Mouse (Mus musculus) thymus, postnatal 10 days (tissue): Measurements from ENCODE around the gene Ccdc12.

Experiments
- DNase-seq, 2 experiments: peaks; one replicate each; pipeline ENCODE4 v3.0.0; 2021; ENCODE audit warnings: low spot score in 2 of 2

Gene Ccdc12

DNA sequence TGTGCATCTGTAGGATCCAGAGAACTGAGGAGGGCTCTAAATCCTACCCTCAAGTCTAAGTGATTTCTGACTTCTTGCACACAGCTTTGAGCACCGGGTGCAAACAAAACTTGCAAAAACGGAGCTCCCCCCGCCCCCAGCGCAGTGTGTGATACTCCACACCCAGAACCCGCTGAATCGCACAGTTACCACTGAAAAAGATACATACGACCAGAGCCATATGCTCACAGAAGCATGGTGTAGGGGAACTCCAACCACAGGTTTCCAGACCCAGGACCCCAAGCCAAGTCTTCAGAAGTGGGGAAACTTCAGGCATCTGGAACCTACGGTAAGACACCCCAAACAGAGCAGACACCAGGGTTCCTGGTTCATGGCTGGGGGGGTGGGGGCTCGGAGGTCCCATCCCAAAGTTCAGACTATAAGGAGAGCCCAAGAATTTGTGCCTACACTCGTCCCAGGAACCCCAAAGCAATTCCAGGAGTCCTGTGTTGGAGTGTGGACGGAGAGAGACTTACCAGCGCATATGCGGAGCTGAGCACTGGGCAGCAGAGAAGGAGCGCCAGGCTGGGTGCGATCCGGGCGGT is 85.5 kb downstream of the Ccdc12 start, which contains the start of gene Myl3:
Gene Myl3, plus strand, starts transcription at position 151 of the 584 bp plus-strand sequence.
- no peak for DNase-seq

DNA sequence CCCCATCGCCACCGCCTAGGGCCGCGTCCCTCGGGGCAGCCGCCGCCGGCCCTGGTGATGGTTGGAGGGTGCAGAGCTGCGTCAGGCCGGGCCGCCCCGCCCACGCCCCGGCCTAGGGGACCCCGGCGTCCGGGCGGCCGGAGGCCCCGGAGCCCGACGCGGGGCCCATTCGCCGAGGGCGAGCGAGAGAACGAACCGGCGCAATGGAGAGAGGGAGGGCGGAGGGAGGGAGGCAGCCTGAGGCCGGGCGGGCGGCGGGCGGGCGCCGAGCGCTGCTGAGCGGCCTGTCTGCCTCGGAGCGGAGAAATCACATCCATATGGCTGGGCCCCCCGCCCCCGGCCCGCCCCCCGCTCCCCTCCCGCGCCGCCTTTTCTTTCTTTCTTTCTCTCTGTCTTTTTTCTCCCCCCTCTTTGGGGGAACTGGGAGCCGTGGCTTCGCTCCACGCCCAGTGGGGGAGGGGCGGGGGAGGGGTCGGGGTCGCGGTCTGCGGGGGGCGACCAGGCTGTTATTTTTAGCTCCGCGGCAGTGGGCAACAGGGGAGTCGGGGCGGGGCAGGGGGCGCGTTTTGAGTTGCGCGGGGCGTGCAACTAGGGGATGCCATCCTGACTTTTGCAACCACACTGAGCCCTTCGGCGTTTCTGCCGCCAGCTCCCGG is 86.1 kb downstream of the Ccdc12 start:
- DNase-seq = no peak

DNA sequence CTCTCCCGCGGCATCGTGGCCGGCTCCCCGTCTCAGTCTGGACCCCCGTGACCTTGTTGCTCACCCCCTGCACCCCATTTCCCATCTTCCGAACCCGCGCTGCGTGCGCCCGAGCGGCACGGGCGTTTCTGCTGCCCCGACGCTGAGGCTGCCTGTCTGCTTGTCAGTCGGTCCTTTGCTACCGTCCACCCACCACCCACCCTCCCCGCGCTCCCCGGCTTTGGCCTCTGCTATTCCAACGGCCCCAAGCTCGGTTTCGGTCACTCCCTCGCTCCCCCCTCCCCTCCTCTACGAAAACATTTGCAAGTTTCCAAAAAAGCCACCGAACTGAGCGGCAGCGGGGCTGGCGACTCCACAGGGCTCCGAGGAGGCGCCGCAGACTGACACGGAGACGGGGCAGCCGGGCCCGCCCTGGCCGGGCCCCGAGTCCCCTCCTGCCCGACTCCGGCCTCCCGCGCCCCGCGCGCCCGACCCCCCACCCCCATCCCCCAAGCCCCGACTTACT is 86.7 kb downstream of the Ccdc12 start:
- DNase-seq = no peak

DNA sequence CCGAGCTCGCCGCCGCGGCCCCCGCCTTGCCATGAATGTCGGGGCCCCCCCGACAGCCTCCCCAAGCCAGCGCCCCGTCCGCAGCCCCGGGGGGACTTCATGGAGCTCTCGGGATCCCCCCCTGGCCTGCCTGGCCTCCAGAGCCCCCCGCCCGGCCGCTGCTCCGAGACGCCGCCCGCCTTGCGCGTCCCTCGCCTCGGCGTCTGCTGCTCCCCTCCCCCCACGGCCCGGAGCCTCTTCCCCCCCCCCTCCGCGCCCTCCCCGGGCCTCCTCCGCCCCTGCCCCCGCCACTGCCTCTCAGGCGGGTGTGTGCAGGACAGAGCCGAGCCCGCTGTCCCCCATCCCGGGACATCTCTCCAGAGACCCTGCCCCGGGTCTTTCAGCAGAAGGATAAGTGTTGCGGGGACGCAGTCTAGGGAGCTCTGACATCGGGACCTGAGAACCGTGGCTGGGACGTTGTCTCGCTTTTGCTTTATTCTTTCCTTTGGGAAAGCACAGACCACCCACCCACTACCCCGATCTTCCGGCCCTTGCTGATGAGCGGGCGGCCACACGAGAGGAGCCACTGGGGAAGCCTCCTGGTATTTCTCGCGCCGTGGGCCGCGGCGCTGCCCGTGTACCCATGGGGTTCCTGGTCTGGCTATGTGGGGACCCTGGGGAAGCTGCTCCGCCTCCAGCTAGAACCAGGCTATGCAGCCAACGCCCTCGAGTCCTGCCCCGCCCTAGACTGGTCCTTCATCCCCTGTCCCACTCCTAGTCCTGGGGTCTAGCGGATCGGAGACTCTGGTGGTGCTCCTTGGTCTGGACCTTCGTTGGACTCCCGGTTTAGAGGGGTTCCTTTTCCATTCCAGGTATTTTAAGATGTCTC is 87.4 kb downstream of the Ccdc12 start:
- no peak for DNase-seq

DNA sequence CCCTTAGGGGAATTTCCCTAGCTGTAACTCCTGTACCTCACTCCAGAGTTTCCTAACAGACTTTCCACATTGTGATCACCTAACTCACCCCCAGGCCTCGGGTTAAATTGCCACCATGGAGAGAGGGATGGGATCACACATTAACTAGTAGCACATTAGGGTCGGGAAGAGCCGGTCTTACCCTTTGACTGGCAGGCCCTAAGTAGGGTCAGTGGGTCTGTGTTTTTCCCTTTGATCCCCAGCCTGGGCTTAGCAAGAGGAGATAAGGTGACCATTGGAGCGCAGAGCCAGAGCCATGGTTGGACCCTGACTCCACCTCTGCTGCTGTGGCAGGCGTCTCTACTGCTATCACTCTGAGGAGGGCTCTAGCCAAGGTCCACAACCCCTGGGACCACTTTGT is 89.4 kb downstream of the Ccdc12 start:
- DNase-seq = no peak

DNA sequence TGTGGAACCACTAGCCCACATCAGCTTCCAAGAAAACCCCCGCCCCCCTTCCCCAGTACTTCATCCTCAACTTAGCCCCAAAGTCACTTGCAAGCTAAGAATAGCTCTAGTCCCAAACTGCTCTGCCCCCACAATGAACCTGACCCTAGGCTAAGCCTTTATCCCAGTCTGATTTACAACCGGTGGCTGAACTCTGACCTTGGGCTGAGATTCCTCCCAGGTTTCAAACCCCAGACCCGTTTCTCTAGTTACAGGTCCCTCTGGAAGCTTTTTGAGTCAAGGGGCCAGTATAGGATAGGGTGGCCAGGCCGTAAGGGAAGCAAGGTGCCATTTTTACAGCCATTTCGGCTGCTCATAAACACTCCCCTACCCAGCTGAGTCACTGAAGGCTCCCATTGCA is 89.9 kb downstream of the Ccdc12 start:
- no peak for DNase-seq

DNA sequence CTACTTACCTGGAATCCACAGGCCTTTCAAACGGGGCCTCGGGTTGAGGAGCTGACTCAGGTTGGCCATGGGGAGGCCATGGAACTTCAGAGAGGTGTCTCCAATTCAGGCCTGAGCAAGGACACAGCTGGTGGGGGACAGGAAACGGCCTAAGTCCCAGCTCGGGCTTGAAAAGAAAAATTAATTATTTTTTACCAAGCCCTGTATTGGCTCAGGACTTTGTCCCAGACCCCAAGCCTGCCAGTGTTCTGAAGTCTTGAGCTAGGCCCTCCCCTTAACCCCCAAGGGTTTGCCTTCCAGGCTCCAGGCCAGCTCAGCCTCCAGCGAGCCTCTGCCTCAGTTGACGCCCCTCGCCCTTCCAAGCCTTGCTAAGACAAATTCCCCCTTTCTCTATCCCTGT is 90.7 kb downstream of the Ccdc12 start, which contains the start of gene Pth1r:
Gene Pth1r, minus strand, starts transcription at position 185 of the 400 bp plus-strand sequence.
- DNase-seq = no peak

DNA sequence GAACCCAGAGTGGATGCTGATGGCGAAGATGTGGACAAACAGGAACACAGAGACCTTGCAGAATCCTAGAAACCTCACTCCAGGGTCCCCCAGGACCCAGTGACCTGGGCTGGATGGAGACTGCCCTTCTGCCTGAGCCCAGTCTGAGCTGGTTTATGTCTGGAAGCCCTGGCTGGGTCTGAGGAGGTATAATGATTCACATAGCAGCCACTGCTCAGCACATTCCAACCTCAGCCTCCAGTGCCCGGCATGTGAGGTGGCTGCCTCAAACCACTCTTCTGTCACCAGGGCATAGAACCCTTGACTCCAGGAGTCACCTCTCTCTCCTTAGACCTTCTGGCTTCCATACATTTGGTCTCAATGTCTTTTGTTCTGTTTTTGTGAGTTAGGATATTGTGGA is 92.1 kb downstream of the Ccdc12 start:
- DNase-seq = no peak

DNA sequence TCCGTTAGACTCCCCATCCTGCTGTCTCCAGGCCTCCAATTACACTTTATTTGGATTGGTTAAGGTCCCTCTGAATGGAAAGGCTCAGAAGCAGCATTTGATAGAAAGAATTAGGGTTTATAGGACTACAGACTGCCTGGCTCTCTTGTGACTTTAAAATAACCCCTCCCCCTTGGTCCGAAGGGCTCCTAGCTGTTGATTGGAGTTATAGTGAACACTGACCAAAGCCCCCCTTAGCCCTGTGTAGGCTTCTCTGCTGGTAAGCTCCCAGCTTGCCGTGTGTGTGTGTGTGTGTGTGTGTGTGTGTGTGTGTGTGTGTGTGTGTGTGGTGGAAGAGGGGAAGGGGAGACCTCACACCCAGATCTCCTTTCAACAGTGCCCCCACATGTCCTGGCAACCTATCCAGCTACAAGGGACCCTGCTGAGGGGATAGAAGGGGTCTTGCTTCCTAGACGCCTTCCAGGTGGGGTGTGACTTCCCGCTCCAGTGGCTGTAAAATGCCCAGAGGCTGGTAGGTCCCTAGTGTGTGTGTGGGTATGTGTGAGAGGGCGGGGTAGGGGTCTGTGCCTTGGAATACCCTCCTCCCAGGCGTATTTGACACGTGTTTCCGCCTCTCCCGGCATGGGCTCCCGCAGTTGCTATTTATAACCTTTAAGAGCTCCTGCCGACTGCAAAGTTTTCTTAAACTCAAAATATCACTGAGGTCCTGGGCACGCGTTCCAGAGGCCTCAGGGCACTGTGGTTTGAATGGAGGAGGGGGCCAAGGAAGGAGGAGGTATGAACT is 94.3 kb downstream of the Ccdc12 start:
- no peak for DNase-seq

DNA sequence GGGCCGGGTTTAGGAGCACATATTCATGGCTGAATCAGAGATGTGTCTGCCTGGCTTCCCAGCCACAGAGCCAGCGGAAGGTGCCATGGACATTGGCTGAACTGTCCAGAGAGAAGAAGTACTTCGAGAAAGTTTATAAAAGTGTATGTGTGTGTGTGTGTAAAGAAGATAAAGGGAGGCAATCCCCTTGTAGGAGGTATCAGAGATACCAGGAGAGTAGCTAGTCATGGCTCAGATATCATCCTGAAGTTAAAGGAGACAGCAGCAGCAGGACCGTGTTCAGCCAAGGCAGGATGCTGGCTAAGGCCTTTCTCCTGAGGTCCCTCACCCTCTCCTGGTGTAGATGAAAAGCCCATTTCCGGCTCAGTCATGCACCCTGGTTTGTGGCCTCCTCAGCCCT is 95.1 kb downstream of the Ccdc12 start:
- no peak for DNase-seq

DNA sequence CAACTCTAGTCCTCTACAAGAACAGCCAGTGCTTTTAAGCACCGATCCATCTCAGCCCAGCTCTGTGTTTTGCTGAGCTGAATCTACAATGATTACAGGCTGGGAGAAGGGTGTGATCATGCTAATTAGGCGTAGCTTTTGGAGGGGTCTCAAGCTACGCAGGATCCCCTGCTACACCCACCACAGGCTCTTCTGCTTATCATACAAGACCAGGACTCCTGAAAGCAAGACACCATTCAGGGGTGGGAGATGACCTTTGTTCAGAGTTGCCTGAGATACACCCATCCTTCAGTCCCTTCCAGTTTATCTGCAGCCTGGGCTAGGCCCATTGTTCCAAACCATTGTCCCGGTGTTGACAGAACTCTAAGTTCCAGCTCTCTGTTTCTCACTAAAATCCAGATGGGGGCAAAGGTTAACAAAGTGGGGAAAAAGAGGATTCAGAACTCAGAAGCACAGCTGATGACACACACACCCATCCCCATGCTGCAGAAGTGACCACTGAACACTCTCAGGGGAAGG is 96.7 kb downstream of the Ccdc12 start:
- DNase-seq = no peak

DNA sequence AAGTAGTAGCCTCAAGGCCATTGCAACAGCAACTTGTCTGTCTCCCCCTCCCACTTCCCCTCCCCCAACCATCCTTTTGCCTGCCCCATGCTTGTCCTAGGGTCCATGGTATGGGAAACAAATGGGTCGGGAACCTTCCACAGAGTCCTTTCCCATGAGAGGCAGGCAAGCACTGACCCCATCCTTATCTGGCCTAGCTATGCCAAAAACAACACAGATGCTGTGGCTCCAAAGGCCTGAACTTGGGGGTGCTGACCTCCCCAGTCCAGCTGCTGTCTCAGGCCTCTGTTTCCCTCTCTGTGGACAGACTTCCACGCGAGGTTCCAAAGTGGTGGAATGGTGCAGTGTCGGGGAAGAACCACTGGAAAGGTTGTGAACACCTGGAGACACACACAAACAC is 97.5 kb downstream of the Ccdc12 start:
- no peak for DNase-seq

DNA sequence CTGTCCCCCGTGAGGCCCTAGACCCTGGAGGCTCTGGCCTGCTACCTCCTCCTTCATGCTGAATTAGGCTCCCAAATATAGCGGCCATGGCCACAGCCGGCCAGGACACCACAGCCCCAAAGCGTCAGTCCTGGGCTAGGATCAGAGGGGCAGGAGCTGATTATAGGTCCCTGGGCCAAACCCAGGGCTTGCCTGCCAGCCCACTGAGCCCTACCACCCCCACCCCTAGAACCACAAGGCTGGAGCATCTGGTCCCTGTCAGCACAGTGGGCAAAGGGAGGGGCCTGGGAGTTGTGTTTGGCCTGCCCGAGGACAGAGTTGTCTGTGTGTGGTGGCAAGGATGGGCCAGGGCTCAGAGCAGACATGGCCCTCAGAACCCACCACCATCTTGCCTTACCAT is 101.5 kb downstream of the Ccdc12 start:
- no peak for DNase-seq

DNA sequence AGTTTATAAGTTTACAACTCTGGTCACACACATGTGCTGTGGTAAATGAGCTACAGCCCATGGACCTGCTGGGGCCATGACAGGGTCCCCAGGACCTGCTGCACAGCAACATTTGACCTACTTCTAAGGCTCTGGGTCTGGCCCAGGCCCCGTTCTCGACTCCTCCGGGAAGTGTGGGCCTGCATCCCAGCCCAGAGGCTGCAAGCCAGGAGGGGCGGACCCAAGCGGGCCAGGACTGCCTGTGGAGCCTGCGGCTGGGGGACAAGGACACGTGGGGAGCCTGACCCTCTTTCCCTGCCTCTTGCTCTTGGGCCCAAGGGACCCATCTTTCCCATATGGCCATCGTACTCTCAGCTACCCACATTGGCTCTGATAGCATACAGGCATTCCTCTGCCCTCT is 102.3 kb downstream of the Ccdc12 start:
- no peak for DNase-seq

DNA sequence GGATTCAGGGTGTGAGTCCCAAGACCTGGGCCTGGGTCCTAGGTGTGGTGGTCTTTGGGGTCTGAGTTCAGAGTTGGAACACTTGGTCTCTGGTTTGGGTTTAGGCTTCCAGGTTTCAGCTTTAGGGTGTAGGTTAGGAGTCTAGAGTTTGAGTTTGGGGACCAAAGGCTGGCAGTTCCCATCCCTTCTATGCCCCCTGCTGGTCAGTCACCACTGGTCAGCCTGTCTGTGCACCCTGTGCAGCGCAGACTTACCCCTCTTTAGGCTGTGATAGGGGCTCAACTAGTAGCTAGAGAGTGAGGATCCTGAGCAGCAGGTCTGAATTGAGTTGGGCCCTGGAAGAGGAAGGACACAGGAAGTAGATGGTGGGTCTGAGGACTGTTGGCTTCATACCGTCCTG is 103.0 kb downstream of the Ccdc12 start:
- peak in 1 of 2 experiments; percentile 48 for DNase-seq

DNA sequence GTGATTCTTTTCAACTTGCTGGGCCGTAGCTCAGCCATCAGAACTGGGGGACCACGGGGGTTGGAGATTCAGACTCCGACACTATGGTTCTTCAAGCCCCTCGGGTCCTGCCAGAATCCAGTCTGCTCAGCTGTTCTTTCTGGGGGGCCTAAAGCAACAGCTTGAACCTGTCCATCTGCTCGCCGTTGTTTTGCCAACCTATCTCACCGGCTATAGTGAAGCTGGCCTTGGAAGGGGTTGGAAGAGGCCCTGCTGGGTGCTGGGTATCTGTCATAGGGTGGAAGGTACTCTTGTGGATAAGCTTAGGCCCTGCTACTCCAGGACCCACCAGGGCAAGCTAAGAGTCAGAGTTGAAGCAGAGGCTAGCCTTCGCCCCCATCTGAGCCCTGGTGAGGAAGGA is 104.6 kb downstream of the Ccdc12 start:
- no peak for DNase-seq
